Comparison of ENCODE assay signal across 17 mouse cellular contexts in genomic region chr17:62692242-62692641, GRCm38 (mm10).
DNase-seq lines count a peak whose midpoint lies in the region; ATAC-seq and TF ChIP-seq lines count a peak whose summit lies in the region.
"Had no signal": no experiment of that assay in that cellular context is flagged by ENCODE, and none has a peak within 500 bp of the region (broad histone marks: within the 10 kb centered on the region; RNA-seq: fewer than 3 reads in every experiment).

No protein-coding gene starts in this region.

- peaks cover 25% of the 10 kb centered on the region for H3K79me2 ChIP-seq in C2C12 (ENCODE audit: control insufficient read depth, insufficient read depth)

- no peak for DNase-seq in midbrain, embryonic 11.5 days (ENCODE audit: low spot score, missing footprints)
- no peak for DNase-seq in midbrain, embryonic 10.5 days (ENCODE audit: low spot score)
- peak; percentile 93 for DNase-seq in Muller cell, postnatal 12 days (ENCODE audit: inconsistent ontology term)
- peak; percentile 54 for DNase-seq in forebrain, embryonic 14.5 days (ENCODE audit: low spot score)
- no peak for DNase-seq in layer of hippocampus, postnatal 14 days (ENCODE audit: low spot score in 2 of 2)
- no peak for DNase-seq in kidney, adult 11 months
- DNase-seq: adrenal gland, postnatal 36 days; cerebellum, postnatal 10 days; gastrocnemius, adult 2 months; kidney, adult 18-20 months; kidney, postnatal 25 days; spleen, adult 18-20 months; thymus, postnatal 14 days had no signal

- H3K4me2 ChIP-seq in midbrain, embryonic 11.5 days: no peak overlapping the region
- no peak overlapping the region for H3K4me2 ChIP-seq in forebrain, embryonic 14.5 days (ENCODE audit: low read length)
- H3K4me2 ChIP-seq: limb, embryonic 13.5 days had no signal

- 21% methylated on average over 4 of the region's 4 CpGs for WGBS in midbrain, embryonic 11.5 days
- 26% methylated on average over 4 of the region's 4 CpGs for WGBS in midbrain, embryonic 10.5 days
- WGBS in forebrain, embryonic 14.5 days: 5% methylated on average over 4 of the region's 4 CpGs

- H3K36me3 ChIP-seq in midbrain, embryonic 11.5 days (ENCODE audit: control insufficient read depth, insufficient read depth, low read length): no peaks in the 10 kb centered on the region
- 0 out of 2 replicates have a peak, but pooled peaks cover 2% of the 10 kb centered on the region for H3K36me3 ChIP-seq in midbrain, embryonic 10.5 days
- H3K36me3 ChIP-seq in C2C12 (ENCODE audit: control insufficient read depth, insufficient read depth): no peaks in the 10 kb centered on the region
- H3K36me3 ChIP-seq in forebrain, embryonic 14.5 days (ENCODE audit: control insufficient read depth, insufficient read depth, low read length): no peaks in the 10 kb centered on the region
- H3K36me3 ChIP-seq: limb, embryonic 13.5 days had no signal

- no peaks in the 10 kb centered on the region for H3K27me3 ChIP-seq in midbrain, embryonic 11.5 days (ENCODE audit: control insufficient read depth, insufficient read depth, low read length)
- no peaks in the 10 kb centered on the region for H3K27me3 ChIP-seq in midbrain, embryonic 10.5 days (ENCODE audit: low read depth, poor library complexity, severe bottlenecking)
- no peaks in the 10 kb centered on the region for H3K27me3 ChIP-seq in C2C12 (ENCODE audit: control insufficient read depth, insufficient read depth, insufficient read length)
- no peaks in the 10 kb centered on the region for H3K27me3 ChIP-seq in forebrain, embryonic 14.5 days (replicated peaks; ENCODE audit: control insufficient read depth, insufficient read depth, low read length)
- H3K27me3 ChIP-seq: limb, embryonic 13.5 days had no signal

- no peak overlapping the region for H3K4me3 ChIP-seq in midbrain, embryonic 11.5 days (ENCODE audit: low read depth, low read length)
- no peak overlapping the region for H3K4me3 ChIP-seq in midbrain, embryonic 10.5 days
- no peak overlapping the region for H3K4me3 ChIP-seq in C2C12 (ENCODE audit: insufficient read depth, poor library complexity, severe bottlenecking)
- no peak overlapping the region for H3K4me3 ChIP-seq in forebrain, embryonic 14.5 days (ENCODE audit: low read depth, low read length)
- H3K4me3 ChIP-seq: gastrocnemius, adult 2 months; hindbrain, embryonic 10.5 days; limb, embryonic 13.5 days had no signal

- ATAC-seq in midbrain, embryonic 11.5 days (ENCODE audit: low FRiP score): peak; percentile 55
- peak; percentile 47; the same call in 1 of the 2 replicates for ATAC-seq in forebrain, embryonic 14.5 days

- no peak for TF ChIP-seq CTCF in C2C12 (IDR thresholded peaks at IDR 0.05; ENCODE audit: control insufficient read depth, insufficient read depth, insufficient read length)

- H3K79me3 ChIP-seq in C2C12 (ENCODE audit: low read depth): peaks cover 4% of the 10 kb centered on the region

- no peaks in the 10 kb centered on the region for H3K9me3 ChIP-seq in midbrain, embryonic 11.5 days (ENCODE audit: control insufficient read depth, low read length)
- no peaks in the 10 kb centered on the region for H3K9me3 ChIP-seq in midbrain, embryonic 10.5 days (replicated peaks)
- H3K9me3 ChIP-seq in forebrain, embryonic 14.5 days (replicated peaks; ENCODE audit: control insufficient read depth, low read length): no peaks in the 10 kb centered on the region
- H3K9me3 ChIP-seq: hindbrain, embryonic 10.5 days; limb, embryonic 13.5 days had no signal

- peaks cover 17% of the 10 kb centered on the region for H3K4me1 ChIP-seq in midbrain, embryonic 11.5 days (ENCODE audit: control insufficient read depth, insufficient read depth, low read length)
- H3K4me1 ChIP-seq in midbrain, embryonic 10.5 days: peaks cover 58% of the 10 kb centered on the region
- H3K4me1 ChIP-seq in forebrain, embryonic 14.5 days (ENCODE audit: control insufficient read depth, insufficient read depth, low read length): peaks cover 8% of the 10 kb centered on the region

- no peak overlapping the region for H3K9ac ChIP-seq in midbrain, embryonic 11.5 days (ENCODE audit: low read length)
- H3K9ac ChIP-seq in forebrain, embryonic 14.5 days (ENCODE audit: low read length): no peak overlapping the region
- H3K9ac ChIP-seq: limb, embryonic 13.5 days; liver, embryonic 14.5 days had no signal

- H3ac ChIP-seq in C2C12 (ENCODE audit: control insufficient read depth, insufficient read length, low read depth): no peak overlapping the region

- no peak overlapping the region for H3K27ac ChIP-seq in midbrain, embryonic 11.5 days (ENCODE audit: low read depth, low read length)
- H3K27ac ChIP-seq in midbrain, embryonic 10.5 days (replicated peaks): no peak overlapping the region
- H3K27ac ChIP-seq in forebrain, embryonic 14.5 days (ENCODE audit: low read depth, low read length): no peak overlapping the region
- H3K27ac ChIP-seq: gastrocnemius, adult 2 months; hindbrain, embryonic 10.5 days; limb, embryonic 13.5 days; liver, embryonic 14.5 days had no signal

TF ChIP-seq in C2C12, 6 proteins besides CTCF, POLR2A, EP300 and RAD21:
- no peak for TF ChIP-seq CEBPB (IDR thresholded peaks at IDR 0.05; ENCODE audit: low read depth)
- peak; percentile 30 for TF ChIP-seq MYOD1 (IDR thresholded peaks at IDR 0.05; ENCODE audit: control insufficient read depth, insufficient read length, low read depth)

Comparison
In these comparisons a context has a peak if more than half of its experiments do, and no peak if none do; other contexts are left out.
1. DNase-seq: peak in Muller cell, postnatal 12 days (single experiment) and forebrain, embryonic 14.5 days (single experiment); none in midbrain, embryonic 11.5 days (single experiment), midbrain, embryonic 10.5 days (single experiment), layer of hippocampus, postnatal 14 days (0 of 2) and kidney, adult 11 months (single experiment).